Mouse (Mus musculus) heart, embryonic 14.5 days (tissue): ENCODE results near the gene Rfc4. TPM values are rescaled to one million over a fixed set of nuclear protein-coding genes. Genes with fewer than 3 reads are reported as not detected.

ENCODE experiments used
- ATAC-seq: fragments of 200-750 bp; cut with Nextera tagmentation; 2 replicates; pipeline ENCODE4 v1.8.0; 2017; ENCODE audit warnings: low read depth, moderate TSS enrichment; ENCODE audit not compliant: insufficient number of reproducible peaks, insufficient read depth, low FRiP score
- H3K27ac ChIP-seq, 2 experiments: fragments of 200-500 bp in 1 of 2; fragments of 300-500 bp in 1 of 2; sonication (generic) in 1 of 2; replicated peaks in 1 of 2; 2 replicates each; pipeline ENCODE4 v1.5.1; 2012 to 2014; ENCODE audit warnings: low read depth in 2 of 2, low read length in 2 of 2, control low read depth in 1 of 2, mild to moderate bottlenecking in 1 of 2, mixed read lengths in 1 of 2; ENCODE audit not compliant: control insufficient read depth in 1 of 2, insufficient read depth in 1 of 2
- H3K27me3 ChIP-seq: fragments of 300-500 bp; sonication (generic); 2 replicates; pipeline ENCODE4 v1.6.1; 2014; ENCODE audit warnings: mild to moderate bottlenecking, low read length, control low read depth; ENCODE audit not compliant: control insufficient read depth, insufficient read depth
- H3K36me3 ChIP-seq: fragments of 300-500 bp; sonication (generic); 2 replicates; pipeline ENCODE4 v1.6.1; 2014; ENCODE audit warnings: mild to moderate bottlenecking, control low read depth, low read length, mixed read lengths; ENCODE audit not compliant: control insufficient read depth, insufficient read depth
- H3K4me1 ChIP-seq, 2 experiments: fragments of 200-500 bp in 1 of 2; fragments of 300-500 bp in 1 of 2; sonication (generic) in 1 of 2; 2 replicates each; pipeline ENCODE4 v1.6.1; 2012 to 2014; ENCODE audit warnings: low read length in 2 of 2, control low read depth in 1 of 2, mixed read lengths in 1 of 2; ENCODE audit not compliant: control insufficient read depth in 2 of 2, insufficient read depth in 2 of 2
- H3K4me2 ChIP-seq: fragments of 300-500 bp; sonication (generic); 2 replicates; pipeline ENCODE4 v1.6.1; 2014; ENCODE audit warnings: mild to moderate bottlenecking, low read length
- H3K4me3 ChIP-seq, 2 experiments: fragments of 200-500 bp in 1 of 2; fragments of 300-500 bp in 1 of 2; sonication (generic) in 1 of 2; 2 replicates each; pipeline ENCODE4 v1.5.1; 2012 to 2014; ENCODE audit warnings: low read length in 2 of 2, mild to moderate bottlenecking in 2 of 2, control low read depth in 1 of 2, low read depth in 1 of 2, moderate library complexity in 1 of 2; ENCODE audit not compliant: control insufficient read depth in 1 of 2, insufficient read depth in 1 of 2
- H3K9ac ChIP-seq: fragments of 300-500 bp; sonication (generic); 2 replicates; pipeline ENCODE4 v1.6.1; 2014; ENCODE audit warnings: mild to moderate bottlenecking, low read length
- H3K9me3 ChIP-seq: fragments of 300-500 bp; sonication (generic); 2 replicates; pipeline ENCODE4 v1.6.1; 2016; ENCODE audit warnings: low read length, control low read depth; ENCODE audit not compliant: control insufficient read depth
- WGBS: fragments of 180-500 bp; shearing (Covaris S2); extraction: QIAGEN DNeasy Blood & Tissue Kit; methylation state at CpG from one replicate; pipeline ENCODE4 v1.1.7; 2014; 5-methylcytosine and 5-hydroxymethylcytosine counted together
- polyA plus RNA-seq: library from polyadenylated mRNA; unstranded; fragments of >200 nt; fragmentation: Nextera tagmentation; extraction: Ambion mirVana; gene quantifications from 2 replicates; pipeline ENCODE4 v1.2.1, GENCODE M21; 2014

The Rfc4 gene
- polyA plus RNA-seq, 1 experiment from 2014 or later: 84.8 TPM

GRCm38 (mm10) chr16:23165441-23165840 lies 37.9 kb upstream of the Rfc4 start:
- H3K4me2 ChIP-seq: no peak overlapping the region
- WGBS: 61% methylated on average over 9 of the region's 9 CpGs
- peaks cover 0 to 3% of the 10 kb centered on the region in 2 experiments; a peak in 1 of 4 replicates for H3K4me1 ChIP-seq
- no peak overlapping the region for H3K4me3 ChIP-seq
- no peak overlapping the region for H3K27ac ChIP-seq
- no peak overlapping the region for H3K9ac ChIP-seq
- ATAC-seq: no peak
- H3K27me3 ChIP-seq: no peaks in the 10 kb centered on the region
- H3K9me3 ChIP-seq: no peaks in the 10 kb centered on the region
- H3K36me3 ChIP-seq: no peaks in the 10 kb centered on the region

- 49% methylated on average over 6 of the region's 6 CpGs for WGBS
- no peaks in the 10 kb centered on the region for H3K9me3 ChIP-seq
- H3K36me3 ChIP-seq: no peaks in the 10 kb centered on the region
- peak overlapping the region; percentile 68 for H3K27ac ChIP-seq
- no peaks in the 10 kb centered on the region for H3K27me3 ChIP-seq
- H3K4me3 ChIP-seq: no peak overlapping the region
- no peak overlapping the region for H3K9ac ChIP-seq
- H3K4me1 ChIP-seq: peaks cover 2 to 3% of the 10 kb centered on the region in 2 experiments; a peak in 1 of 4 replicates
- ATAC-seq: no peak
- H3K4me2 ChIP-seq: no peak overlapping the region
Observed at GRCm38 (mm10) chr16:23164443-23164842, 36.9 kb upstream of the Rfc4 start.

- no peak for ATAC-seq
- Histone ChIP-seq H3K4me3 (no peak overlapping the region), H3K4me2 (no peak overlapping the region), H3K9ac (no peak overlapping the region), H3K9me3 (no peaks in the 10 kb centered on the region), H3K27ac (no peak overlapping the region), H3K27me3 (no peaks in the 10 kb centered on the region), H3K4me1 (peaks cover 4 to 8% of the 10 kb centered on the region in 2 experiments; a peak in 2 of 4 replicates), H3K36me3 (no peaks in the 10 kb centered on the region)
- WGBS: 70% methylated on average over 3 of the region's 3 CpGs
Observed at GRCm38 (mm10) chr16:23162116-23162515, 34.6 kb upstream of the Rfc4 start.

GRCm38 (mm10) chr16:23159749-23160148 lies 32.2 kb upstream of the Rfc4 start:
- WGBS: 52% methylated on average over 2 of the region's 2 CpGs
- Histone ChIP-seq H3K9me3 (no peaks in the 10 kb centered on the region), H3K27me3 (no peaks in the 10 kb centered on the region), H3K4me3 (no peak overlapping the region), H3K4me2 (no peak overlapping the region), H3K36me3 (no peaks in the 10 kb centered on the region), H3K9ac (no peak overlapping the region), H3K4me1 (peaks cover 4 to 8% of the 10 kb centered on the region in 2 experiments; a peak in 2 of 4 replicates), H3K27ac (no peak overlapping the region)
- no peak for ATAC-seq

- Histone ChIP-seq H3K36me3 (no peaks in the 10 kb centered on the region), H3K9ac (no peak overlapping the region), H3K4me1 (peaks cover 2 to 8% of the 10 kb centered on the region in 2 experiments; a peak in 1 of 4 replicates), H3K4me2 (no peak overlapping the region), H3K4me3 (no peak overlapping the region), H3K9me3 (no peaks in the 10 kb centered on the region), H3K27me3 (no peaks in the 10 kb centered on the region), H3K27ac (no peak overlapping the region)
- 15% methylated on average over 2 of the region's 2 CpGs for WGBS
- no peak; the same call in 1 of the 2 replicates for ATAC-seq
Observed at GRCm38 (mm10) chr16:23158957-23159356, 31.4 kb upstream of the Rfc4 start.

GRCm38 (mm10) chr16:23158292-23158691 lies 30.8 kb upstream of the Rfc4 start:
- no peak; the same call in 1 of the 2 replicates for ATAC-seq
- no peaks in the 10 kb centered on the region for H3K9me3 ChIP-seq
- 81% methylated on average over 7 of the region's 7 CpGs for WGBS

GRCm38 (mm10) chr16:23157013-23157412 lies 29.5 kb upstream of the Rfc4 start:
- H3K9me3 ChIP-seq: no peaks in the 10 kb centered on the region
- ATAC-seq: no peak
- H3K4me1 ChIP-seq: peaks cover 2 to 8% of the 10 kb centered on the region in 2 experiments; a peak in 1 of 4 replicates
- H3K4me2 ChIP-seq: no peak overlapping the region
- no peaks in the 10 kb centered on the region for H3K36me3 ChIP-seq
- H3K9ac ChIP-seq: no peak overlapping the region
- no peaks in the 10 kb centered on the region for H3K27me3 ChIP-seq
- H3K4me3 ChIP-seq: no peak overlapping the region
- no peak overlapping the region for H3K27ac ChIP-seq
- WGBS: 92% methylated on average over 13 of the region's 13 CpGs

More at GRCm38 (mm10) chr16:23158292-23158691, 30.8 kb upstream of the Rfc4 start:
- Histone ChIP-seq H3K4me2 (no peak overlapping the region), H3K4me3 (no peak overlapping the region), H3K27me3 (no peaks in the 10 kb centered on the region), H3K36me3 (no peaks in the 10 kb centered on the region), H3K27ac (no peak overlapping the region), H3K4me1 (peaks cover 2 to 8% of the 10 kb centered on the region in 2 experiments; a peak in 1 of 4 replicates), H3K9ac (no peak overlapping the region)

- 78% methylated on average over 5 of the region's 5 CpGs for WGBS
- Histone ChIP-seq H3K4me2 (no peak overlapping the region), H3K27me3 (no peaks in the 10 kb centered on the region), H3K9ac (no peak overlapping the region), H3K27ac (no peak overlapping the region), H3K4me1 (peaks cover 2 to 4% of the 10 kb centered on the region in 2 experiments; a peak in 1 of 4 replicates), H3K9me3 (no peaks in the 10 kb centered on the region), H3K4me3 (no peak overlapping the region), H3K36me3 (no peaks in the 10 kb centered on the region)
- no peak for ATAC-seq
Observed at GRCm38 (mm10) chr16:23154261-23154660, 26.7 kb upstream of the Rfc4 start.
